Comparison of ENCODE assay signal across 23 mouse cellular contexts in genomic region chr9:63556316-63556715, GRCm38 (mm10). TPM values are rescaled to one million over a fixed set of nuclear protein-coding genes. Genes with fewer than 3 reads are reported as not detected.
DNase-seq lines count a peak whose midpoint lies in the region; ATAC-seq and TF ChIP-seq lines count a peak whose summit lies in the region.
"Had no signal": no experiment of that assay in that cellular context is flagged by ENCODE, and none has a peak within 500 bp of the region (broad histone marks: within the 10 kb centered on the region; RNA-seq: fewer than 3 reads in every experiment).

No protein-coding gene starts in this region.

- no peak for TF ChIP-seq EP300 in liver, postnatal 0 days (IDR thresholded peaks at IDR 0.05; ENCODE audit: low read depth)
- TF ChIP-seq EP300 in CH12.LX (IDR thresholded peaks at IDR 0.05; ENCODE audit: low read length): no peak

- in situ Hi-C loops in CH12.LX (cut with MboI; ENCODE audit: low pct_ligation_motif_present, low pct_unique_long_range_greater_than_20kb, low sequenced_read_pairs): no loop called here

- 12% methylated on average over 1 of the region's 1 CpGs for WGBS in liver, adult 2 months
- WGBS in liver, postnatal 0 days (ENCODE audit: insufficient replicate concordance): 67% methylated on average over 1 of the region's 1 CpGs

- no peak for ATAC-seq in liver, postnatal 0 days
- ATAC-seq: activated CD4-positive, CD25-positive, alpha-beta regulatory T cell, adult 4 months; forebrain, embryonic 13.5 days; forebrain, embryonic 15.5 days; forebrain, postnatal 0 days; Patski had no signal

- no peaks in the 10 kb centered on the region for H3K27me3 ChIP-seq in liver, adult 2 months (ENCODE audit: control insufficient read depth, insufficient read depth, low read length)
- no peaks in the 10 kb centered on the region for H3K27me3 ChIP-seq in liver, postnatal 0 days (ENCODE audit: insufficient read depth, low read length)
- no peaks in the 10 kb centered on the region for H3K27me3 ChIP-seq in CH12.LX (replicated peaks)
- H3K27me3 ChIP-seq: embryonic facial prominence, embryonic 12.5 days; Patski had no signal

- DNase-seq in adrenal gland, postnatal 14 days: peak; percentile 53
- no peak for DNase-seq in adrenal gland, postnatal 4 days (ENCODE audit: low spot score in 2 of 2)
- peak; percentile 67 for DNase-seq in liver, adult 2 months (ENCODE audit: extremely low read depth, low read depth, low spot score)
- DNase-seq in liver, postnatal 0 days: no peak
- no peak for DNase-seq in CH12.LX (ENCODE audit: extremely low read depth)
- no peak for DNase-seq in layer of hippocampus, postnatal 36 days
- no peak for DNase-seq in cerebellum, postnatal 14 days
- DNase-seq: adrenal gland, postnatal 25 days; cerebellum, adult 11 months; cerebellum, adult 18-20 months; cerebellum, adult 8-10 months; cerebellum, adult 9-11 months; forebrain, postnatal 0 days had no signal

- H3K4me1 ChIP-seq in liver, adult 2 months (ENCODE audit: control insufficient read depth, insufficient read depth, low read length): 0 out of 2 replicates have a peak, but pooled peaks cover 5% of the 10 kb centered on the region
- no peaks in the 10 kb centered on the region for H3K4me1 ChIP-seq in liver, postnatal 0 days (ENCODE audit: insufficient read depth)
- peaks cover 10 to 11% of the 10 kb centered on the region in 2 experiments for H3K4me1 ChIP-seq in CH12.LX (ENCODE audit: control insufficient read depth in 1 of 2, insufficient read depth in 2 of 2)
- H3K4me1 ChIP-seq in brown adipose tissue, adult 24 weeks (ENCODE audit: control insufficient read depth, insufficient read depth, insufficient read length, low read length): peaks cover 7% of the 10 kb centered on the region
- H3K4me1 ChIP-seq: embryonic facial prominence, embryonic 12.5 days; forebrain, embryonic 13.5 days; forebrain, embryonic 15.5 days had no signal

- no peak for TF ChIP-seq RAD21 in CH12.LX (IDR thresholded peaks at IDR 0.05; ENCODE audit: low read depth, low read length)

- TF ChIP-seq POLR2A in liver, adult 2 months (IDR thresholded peaks at IDR 0.05; ENCODE audit: extremely low read depth, insufficient read depth, low read length): no peak
- TF ChIP-seq POLR2A in CH12.LX (IDR thresholded peaks at IDR 0.05; ENCODE audit: low read depth, low read length): no peak

- H3K4me3 ChIP-seq in liver, adult 2 months (ENCODE audit: insufficient read depth, low read depth, low read length): no peak overlapping the region
- H3K4me3 ChIP-seq in liver, postnatal 0 days (ENCODE audit: low read depth, low read length): no peak overlapping the region
- H3K4me3 ChIP-seq in CH12.LX (replicated peaks in 1 of 3; ENCODE audit: low read depth in 2 of 3, low read length in 2 of 3, poor library complexity in 1 of 3): no peak overlapping the region
- H3K4me3 ChIP-seq in brown adipose tissue, adult 24 weeks (ENCODE audit: insufficient read depth, low read depth, low read length): no peak overlapping the region
- H3K4me3 ChIP-seq: embryonic facial prominence, embryonic 10.5 days; embryonic facial prominence, embryonic 12.5 days; forebrain, embryonic 13.5 days; forebrain, embryonic 15.5 days had no signal

- H3K9ac ChIP-seq in liver, adult 2 months (ENCODE audit: low read depth, low read length): no peak overlapping the region
- no peak overlapping the region for H3K9ac ChIP-seq in liver, postnatal 0 days (replicated peaks)
- no peak overlapping the region for H3K9ac ChIP-seq in CH12.LX (ENCODE audit: insufficient read depth, low read depth)
- H3K9ac ChIP-seq: embryonic facial prominence, embryonic 12.5 days; forebrain, embryonic 13.5 days; forebrain, embryonic 15.5 days; forebrain, postnatal 0 days had no signal

- no peak for TF ChIP-seq CTCF in liver, adult 2 months (IDR thresholded peaks at IDR 0.05; ENCODE audit: low read depth, low read length)
- no peak for TF ChIP-seq CTCF in liver, postnatal 0 days (IDR thresholded peaks at IDR 0.05; ENCODE audit: low read depth)
- no peak for TF ChIP-seq CTCF in CH12.LX (conservative IDR thresholded peaks at IDR 0.05 in 1 of 2, IDR thresholded peaks at IDR 0.05 in 1 of 2; ENCODE audit: low read depth in 2 of 2, low read length in 2 of 2)

- no peaks in the 10 kb centered on the region for H3K9me3 ChIP-seq in liver, postnatal 0 days (ENCODE audit: low read length)
- no peaks in the 10 kb centered on the region for H3K9me3 ChIP-seq in CH12.LX (replicated peaks; ENCODE audit: low read length)
- H3K9me3 ChIP-seq: embryonic facial prominence, embryonic 10.5 days; embryonic facial prominence, embryonic 12.5 days; forebrain, embryonic 13.5 days; forebrain, embryonic 15.5 days; G1E had no signal

- no peak overlapping the region for H3K4me2 ChIP-seq in liver, postnatal 0 days (ENCODE audit: low read depth, low read length)
- H3K4me2 ChIP-seq in CH12.LX (ENCODE audit: insufficient read depth, low read depth, poor library complexity, severe bottlenecking): no peak overlapping the region
- H3K4me2 ChIP-seq: embryonic facial prominence, embryonic 12.5 days; forebrain, embryonic 13.5 days; forebrain, embryonic 15.5 days had no signal

- no peak overlapping the region for H3K27ac ChIP-seq in liver, adult 2 months (replicated peaks; ENCODE audit: insufficient read depth, low read depth, low read length)
- no peak overlapping the region for H3K27ac ChIP-seq in liver, postnatal 0 days (ENCODE audit: low read depth)
- H3K27ac ChIP-seq in CH12.LX (ENCODE audit: insufficient read depth, low read depth): no peak overlapping the region
- H3K27ac ChIP-seq in brown adipose tissue, adult 24 weeks (replicated peaks; ENCODE audit: low read depth, low read length): peak overlapping the region; percentile 41; the same call in 1 of the 2 replicates
- H3K27ac ChIP-seq: embryonic facial prominence, embryonic 10.5 days; embryonic facial prominence, embryonic 12.5 days; forebrain, embryonic 13.5 days; forebrain, embryonic 15.5 days had no signal

- H3K36me3 ChIP-seq in liver, adult 2 months (ENCODE audit: control insufficient read depth, insufficient read depth, low read length): no peaks in the 10 kb centered on the region
- no peaks in the 10 kb centered on the region for H3K36me3 ChIP-seq in liver, postnatal 0 days (replicated peaks; ENCODE audit: insufficient read depth, low read length)
- H3K36me3 ChIP-seq in CH12.LX (replicated peaks in 1 of 2; ENCODE audit: control insufficient read depth in 1 of 2, insufficient read depth in 1 of 2, low read length in 1 of 2): no peaks in the 10 kb centered on the region
- H3K36me3 ChIP-seq: embryonic facial prominence, embryonic 10.5 days; embryonic facial prominence, embryonic 12.5 days; forebrain, embryonic 15.5 days; G1E had no signal

- no peaks in the 10 kb centered on the region for H3K79me2 ChIP-seq in liver, adult 2 months (ENCODE audit: control insufficient read depth, insufficient read depth, low read length)
- H3K79me2 ChIP-seq in CH12.LX (replicated peaks; ENCODE audit: control insufficient read depth, extremely low read depth, insufficient read depth, poor library complexity, severe bottlenecking): no peaks in the 10 kb centered on the region

- dilution Hi-C loops in CH12.LX (cut with MboI; ENCODE audit: extremely low pct_ligation_motif_present, extremely low pct_unique_long_range_greater_than_20kb, low sequenced_read_pairs): no loop called here

TF ChIP-seq in CH12.LX, 34 proteins besides CTCF, POLR2A, EP300 and RAD21:
- no peak for TF ChIP-seq HCFC1 (IDR thresholded peaks at IDR 0.05; ENCODE audit: low read depth, low read length)
- TF ChIP-seq BHLHE40 (IDR thresholded peaks at IDR 0.05; ENCODE audit: low read depth, low read length): 0 out of 2 replicates have a peak, but pooled peaks have one; percentile 17
TF ChIP-seq in CH12.LX: peak in this region for 1.

RNA-seq across cellular contexts. Expression of gene Iqch, which starts 46.0 kb away (rescaled TPM):
- 0.30 and 0.44 TPM in 2 replicates for total RNA-seq in adrenal gland, postnatal 14 days (2021)
- total RNA-seq in adrenal gland, postnatal 4 days (2021): under 1 TPM in 1 of 2 experiments, not detected in 1; 0.20 TPM
- total RNA-seq in liver, adult 2 months (2014; rRNA removed): 0.13 and 0.28 TPM in 2 replicates
- polyA plus RNA-seq in liver, adult 2 months (2012; rRNA removed): 0.02 and 0.06 TPM in 2 replicates
- 0.08 and 0.09 TPM in 2 replicates for polyA plus RNA-seq in liver, postnatal 0 days (2015; fragmentation: Nextera tagmentation; extraction: Ambion mirVana)
- total RNA-seq in CH12.LX (2012; rRNA removed) (0.04 TPM in 2 replicates), CH12.LX (2014; rRNA removed) (0.08 and 0.15 TPM in 2 replicates)
- polyA plus RNA-seq in CH12.LX (2012; ENCODE audit: insufficient read length, low read depth): 0.18 and 0.21 TPM in 2 replicates
- polyA plus RNA-seq in brown adipose tissue, adult 24 weeks (2012; ENCODE audit: insufficient read depth, insufficient read length, missing spikeins): not detected in 2 replicates
- total RNA-seq in layer of hippocampus, postnatal 36 days (2021): under 1 TPM in 1 of 2 experiments, not detected in 1; 0.15 TPM
- total RNA-seq: adrenal gland, adult 18-20 months had no signal
- polyA plus RNA-seq: activated CD4-positive, CD25-positive, alpha-beta regulatory T cell, adult 4 months; C2C12; G1E had no signal

RNA-seq across cellular contexts. Expression of gene Aagab, which starts 46.1 kb away (rescaled TPM):
- 20.7 and 20.8 TPM in 2 replicates for total RNA-seq in adrenal gland, postnatal 14 days (2021)
- 10 to 100 TPM; 23.8 to 24.6 TPM for total RNA-seq in adrenal gland, postnatal 4 days (2021)
- total RNA-seq in liver, adult 2 months (2014; rRNA removed): 14.4 and 14.9 TPM in 2 replicates
- 10.6 and 11.9 TPM in 2 replicates for polyA plus RNA-seq in liver, adult 2 months (2012; rRNA removed)
- polyA plus RNA-seq in liver, postnatal 0 days (2015; fragmentation: Nextera tagmentation; extraction: Ambion mirVana): 12.8 and 14.2 TPM in 2 replicates
- total RNA-seq in CH12.LX (2012; rRNA removed) (14.3 and 14.5 TPM in 2 replicates), CH12.LX (2014; rRNA removed) (14.3 and 14.5 TPM in 2 replicates)
- polyA plus RNA-seq in CH12.LX (2012; ENCODE audit: insufficient read length, low read depth): 27.8 and 36.6 TPM in 2 replicates
- polyA plus RNA-seq in brown adipose tissue, adult 24 weeks (2012; ENCODE audit: insufficient read depth, insufficient read length, missing spikeins): 9.2 and 12.3 TPM in 2 replicates
- 10 to 100 TPM; 60.8 to 65.4 TPM for total RNA-seq in layer of hippocampus, postnatal 36 days (2021)

Comparison
In these comparisons a context has a peak if more than half of its experiments do, and no peak if none do; other contexts are left out.
1. DNase-seq: peak in adrenal gland, postnatal 14 days (single experiment) and liver, adult 2 months (single experiment); none in adrenal gland, postnatal 4 days (0 of 2), liver, postnatal 0 days (single experiment), CH12.LX (single experiment), layer of hippocampus, postnatal 36 days (0 of 2) and cerebellum, postnatal 14 days (0 of 2).